Mouse (Mus musculus): ENCODE measurements at regions not wholly inside any gene's neighbourhood (a gene's known extent, or its start where the extent isn't known, plus 50 kb on each side); places are given as distances from the start of the nearest gene placed in this dataset.

GRCm38 (mm10) chr2:48501387-48501786 lies 312.5 kb upstream of the Acvr2a start:
- TF ChIP-seq CTCF (IDR thresholded peaks at IDR 0.05; ENCODE audit: low read depth) (no peak), EP300 (IDR thresholded peaks at IDR 0.05; ENCODE audit: low read depth) (no peak)

Measured in liver, embryonic 14.5 days (tissue).